Mouse (Mus musculus) testis, adult 2 months (tissue): ENCODE results near the gene Eps8.

Experiments
- CTCF ChIP-seq: fragments of 200-500 bp; IDR thresholded peaks from 2 replicates; pipeline ENCODE4 v1.5.1; 2012; ENCODE audit warnings: low read depth, mild to moderate bottlenecking, inconsistent platforms, low read length, moderate library complexity; ENCODE audit not compliant: control insufficient read depth, insufficient read depth, insufficient replicate concordance
- POLR2A ChIP-seq: fragments of 200-500 bp; IDR thresholded peaks from 2 replicates; pipeline ENCODE4 v1.6.1; 2012; ENCODE audit warnings: low read depth, mild to moderate bottlenecking, inconsistent platforms, low read length, moderate library complexity; ENCODE audit not compliant: control insufficient read depth

- TF ChIP-seq CTCF (no peak), POLR2A (no peak)
Measured at GRCm38 (mm10) chr6:137643814-137644213, 10.9 kb downstream of the Eps8 start.
